Mouse (Mus musculus) T-helper 2 cell (primary cell): ENCODE results near the gene Rbms3.

Experiments
- in situ Hi-C: fragments of 300-600 bp; cut with MboI, MseI; formaldehyde crosslinking; loops from one replicate; pipeline ENCODE4 v1.15.1; 2025; ENCODE audit warnings: high pct_unique_total_duplicates

The Rbms3 gene

DNA sequence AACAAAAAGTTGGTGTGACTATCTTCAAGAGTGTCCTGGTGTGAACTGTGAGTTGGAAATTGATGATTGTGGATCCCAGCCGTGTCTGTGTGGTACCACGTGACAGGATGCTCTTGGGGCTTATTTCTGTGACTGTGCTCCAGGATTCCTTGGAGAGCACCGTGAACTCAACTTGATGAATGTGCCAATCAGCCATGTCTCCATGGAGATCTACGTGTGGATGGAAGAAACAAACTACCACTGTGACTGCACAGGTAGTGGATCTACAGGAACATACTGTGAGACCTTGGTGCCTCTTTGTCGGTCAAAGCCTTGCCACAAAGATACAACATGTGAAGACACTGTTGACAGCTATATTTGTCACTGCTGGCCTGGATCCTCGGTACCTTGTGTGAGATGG, 570.6 kb downstream of the Rbms3 start:
- in situ Hi-C loops: no loop called here

- in situ Hi-C loops: no loop called here
Measured at GRCm38 (mm10) chr9:117051935-117052334, 577.8 kb downstream of the Rbms3 start.

DNA sequence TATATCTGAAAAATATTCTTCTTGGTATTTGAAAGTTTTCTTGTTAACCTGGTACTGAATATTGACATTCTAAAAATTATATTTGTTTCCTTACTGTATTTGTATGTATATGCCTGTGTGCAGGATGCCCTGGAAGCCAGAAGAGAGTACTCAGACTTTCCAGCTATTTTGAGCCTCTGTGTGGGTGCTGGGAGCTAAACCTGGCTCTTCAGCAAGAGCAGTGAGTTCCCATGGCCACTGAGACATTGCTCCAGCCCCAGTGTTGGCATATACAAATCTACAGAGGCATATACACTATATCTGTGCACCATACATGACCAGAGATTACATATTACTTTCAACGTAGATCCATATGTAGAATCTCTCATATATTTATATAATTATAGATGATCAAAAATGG, 581.1 kb downstream of the Rbms3 start:
- in situ Hi-C loops: no loop called here

GRCm38 (mm10) chr9:117041993-117042366, 587.7 kb downstream of the Rbms3 start:
- in situ Hi-C loops: no loop called here

- in situ Hi-C loops: no loop called here
Measured at GRCm38 (mm10) chr9:117041291-117041992, 588.3 kb downstream of the Rbms3 start.

DNA sequence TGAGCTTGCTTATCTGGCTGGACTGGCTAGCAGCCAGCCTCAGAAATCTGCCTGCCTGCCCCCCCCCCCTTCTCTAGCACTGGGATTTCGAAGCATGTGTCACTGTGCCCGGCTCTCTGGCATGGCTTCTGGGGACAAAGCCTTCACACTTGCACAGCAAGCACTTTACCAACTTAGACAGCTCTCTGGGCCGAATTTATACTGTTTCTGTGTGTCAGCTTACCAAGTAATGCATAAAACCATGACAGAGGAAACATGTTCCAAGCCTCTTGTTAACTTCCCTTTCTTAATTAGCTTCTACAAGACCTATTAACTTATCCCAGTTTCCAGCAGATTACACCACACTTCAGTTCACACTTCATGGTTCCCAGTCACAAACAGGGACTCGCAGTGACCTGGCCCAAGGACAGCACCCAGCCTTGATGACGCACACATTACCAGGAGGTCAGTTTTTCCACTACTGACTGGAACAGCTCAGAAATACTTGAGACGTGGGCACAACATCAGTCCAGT, 589.7 kb downstream of the Rbms3 start:
- in situ Hi-C loops: no loop called here

DNA sequence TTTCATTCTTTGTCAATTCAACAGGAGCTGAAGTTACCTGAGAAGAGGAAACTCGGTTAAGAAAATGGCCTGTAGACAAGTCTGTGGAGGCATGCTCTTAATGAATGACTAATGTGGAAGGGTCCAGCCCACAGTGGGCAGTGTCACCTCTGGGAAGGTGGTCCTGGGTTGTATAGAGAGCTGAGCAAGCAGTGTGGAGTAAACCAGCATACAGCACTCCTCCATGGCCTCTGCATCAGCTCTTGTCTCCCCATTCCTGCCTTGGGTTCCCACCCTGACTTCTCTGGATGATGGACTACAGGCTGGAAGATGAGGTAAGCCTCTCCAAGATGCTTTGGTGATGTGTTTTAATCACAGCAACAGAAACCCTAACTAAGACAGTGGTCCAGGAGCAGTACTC, 597.0 kb downstream of the Rbms3 start:
- in situ Hi-C loops: no loop called here

- in situ Hi-C loops: no loop called here
Measured at GRCm38 (mm10) chr9:117031237-117031636, 598.5 kb downstream of the Rbms3 start.

GRCm38 (mm10) chr9:117030837-117031236, 598.9 kb downstream of the Rbms3 start:
- in situ Hi-C loops: no loop called here

DNA sequence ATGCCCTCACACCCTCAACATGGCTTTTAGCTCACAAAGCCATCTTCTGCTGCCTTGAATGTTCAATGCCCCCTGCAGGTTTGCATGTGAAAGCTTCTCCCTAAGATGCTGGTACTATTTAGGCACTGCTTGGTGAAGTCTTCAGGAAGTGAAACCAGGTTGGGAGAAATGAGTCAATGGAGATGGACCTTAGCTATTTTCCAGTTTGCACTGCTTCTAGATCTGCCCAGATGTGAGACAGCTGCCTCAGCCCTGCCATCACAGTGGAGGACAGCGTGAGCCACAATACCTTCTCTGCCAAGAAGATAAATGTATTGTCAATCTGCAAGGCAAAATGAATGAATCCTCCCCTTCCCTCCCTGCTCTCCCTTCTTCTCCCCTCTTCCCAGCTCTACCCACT, 599.8 kb downstream of the Rbms3 start:
- in situ Hi-C loops: no loop called here

GRCm38 (mm10) chr9:117028586-117028985, 601.1 kb downstream of the Rbms3 start:
- in situ Hi-C loops: no loop called here

DNA sequence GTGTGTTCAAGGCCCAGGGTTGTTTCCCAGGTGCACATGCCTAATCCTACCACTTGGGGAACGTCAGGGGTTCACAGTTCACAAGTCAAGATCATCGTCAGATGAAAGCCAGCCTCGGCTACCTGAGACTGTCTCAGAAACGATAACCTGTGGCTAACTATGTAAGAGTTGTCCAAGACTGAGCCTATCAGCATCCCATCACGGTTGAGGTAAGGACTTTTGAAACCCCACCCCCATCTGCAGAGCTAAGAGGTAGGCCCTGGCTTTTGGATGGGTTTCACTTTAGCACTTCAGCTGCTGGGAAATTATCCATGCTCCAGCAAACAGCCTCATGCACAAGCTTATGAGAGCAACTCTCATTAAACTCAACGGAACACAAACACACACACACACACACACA, 607.6 kb downstream of the Rbms3 start:
- in situ Hi-C loops: no loop called here

- in situ Hi-C loops: no loop called here
Measured at GRCm38 (mm10) chr9:117021506-117021905, 608.2 kb downstream of the Rbms3 start.

- in situ Hi-C loops: no loop called here
Measured at GRCm38 (mm10) chr9:117020216-117020615, 609.5 kb downstream of the Rbms3 start.

DNA sequence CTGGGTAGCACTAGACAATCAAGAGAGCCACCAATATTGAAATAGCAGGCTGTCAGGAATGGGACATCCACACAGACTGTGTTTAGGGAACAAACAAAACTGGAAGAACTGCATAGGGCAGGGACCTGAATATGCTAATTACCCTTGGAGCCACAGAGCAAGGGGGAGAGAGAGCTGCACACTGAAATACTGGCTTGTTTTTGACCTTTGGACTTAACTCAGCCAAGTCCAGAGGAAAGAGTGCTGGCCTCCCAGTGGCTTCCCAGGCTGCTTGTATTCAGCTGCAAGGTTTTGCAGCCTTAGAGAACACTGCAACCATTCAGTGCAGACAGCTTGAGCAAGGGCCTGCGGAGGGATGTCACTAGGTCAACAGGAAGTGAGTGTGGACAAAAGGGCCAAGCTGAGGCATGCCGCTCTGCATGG, 611.0 kb downstream of the Rbms3 start:
- in situ Hi-C loops: no loop called here

DNA sequence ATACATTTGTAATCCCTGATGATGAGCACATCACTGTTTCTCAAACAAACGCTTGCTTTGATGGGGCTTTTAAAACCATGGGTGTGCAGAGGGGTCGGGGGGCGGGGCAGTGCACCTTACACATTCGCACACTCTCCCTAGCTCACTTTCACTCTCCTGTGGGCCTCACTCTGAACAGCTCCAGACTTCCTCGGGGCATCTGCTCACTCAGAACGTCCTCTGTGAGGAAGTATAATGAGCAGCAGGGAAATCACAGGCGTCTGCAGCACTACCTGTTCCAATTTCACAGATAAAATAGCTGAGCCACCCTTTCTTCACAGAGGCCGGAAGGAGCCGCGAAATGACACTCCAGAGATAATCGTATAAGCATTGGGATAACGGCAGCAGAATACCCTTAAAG, 611.4 kb downstream of the Rbms3 start:
- in situ Hi-C loops: no loop called here

GRCm38 (mm10) chr9:117016605-117017319, 613.0 kb downstream of the Rbms3 start:
- in situ Hi-C loops: no loop called here

DNA sequence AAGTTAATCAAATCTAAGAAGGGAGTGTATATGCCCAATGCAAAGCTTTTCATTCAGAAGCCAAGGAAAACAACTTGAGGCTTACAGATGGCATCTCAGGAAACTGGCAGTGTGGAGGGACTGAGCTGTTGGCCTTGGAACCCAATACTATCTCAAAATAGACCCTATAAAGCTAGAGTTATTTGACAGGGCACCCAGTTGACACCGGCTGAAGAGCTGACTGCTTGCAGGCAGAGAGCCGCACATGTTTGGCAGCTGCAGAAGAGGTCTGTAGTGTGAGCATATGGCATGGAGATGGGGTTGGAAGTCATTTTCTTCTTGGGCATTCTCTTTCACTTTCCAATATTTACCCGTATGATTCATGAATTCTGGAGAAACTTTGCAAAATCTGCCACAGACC, 616.3 kb downstream of the Rbms3 start:
- in situ Hi-C loops: no loop called here

GRCm38 (mm10) chr9:117010801-117011200, 618.9 kb downstream of the Rbms3 start:
- in situ Hi-C loops: no loop called here

- in situ Hi-C loops: no loop called here
Measured at GRCm38 (mm10) chr9:117008194-117008593, 621.5 kb downstream of the Rbms3 start.

DNA sequence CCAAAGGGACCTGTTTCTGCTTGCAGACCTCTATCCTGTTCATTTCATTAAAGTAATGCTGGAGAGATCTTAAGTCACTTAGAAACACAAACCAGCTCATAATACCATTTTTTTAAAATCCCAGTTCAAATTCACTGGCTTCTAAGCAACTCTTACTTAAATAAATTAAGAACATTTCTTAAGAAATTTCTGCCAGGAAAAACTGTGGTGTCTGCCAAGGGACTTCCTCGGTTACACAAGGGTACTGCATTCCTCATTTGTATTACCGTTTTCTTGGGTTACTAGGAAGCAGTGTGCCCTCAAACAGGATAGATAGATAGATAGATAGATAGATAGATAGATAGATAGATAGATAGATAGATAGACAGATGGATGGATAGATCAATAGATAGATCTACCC, 627.6 kb downstream of the Rbms3 start:
- in situ Hi-C loops: no loop called here

DNA sequence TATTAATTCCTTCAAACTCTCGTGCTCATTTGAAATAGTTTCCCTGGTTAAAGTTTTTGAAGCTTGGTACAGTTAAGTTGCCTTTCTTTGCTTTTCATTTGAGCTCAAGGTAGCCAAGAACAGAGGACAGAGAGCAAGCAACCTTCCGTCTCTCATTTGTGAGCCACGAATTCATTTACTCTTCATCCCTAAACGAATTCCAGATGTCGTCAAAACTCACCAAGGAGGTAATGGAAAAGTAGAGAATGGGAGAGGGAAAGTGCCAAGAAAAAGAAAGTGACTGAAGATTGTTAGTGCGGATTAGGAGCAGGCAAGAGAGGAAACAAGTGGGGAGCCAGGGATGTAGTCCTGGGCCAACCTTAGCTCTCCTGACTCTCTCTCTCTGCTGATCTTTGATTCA, 630.5 kb downstream of the Rbms3 start:
- in situ Hi-C loops: no loop called here

DNA sequence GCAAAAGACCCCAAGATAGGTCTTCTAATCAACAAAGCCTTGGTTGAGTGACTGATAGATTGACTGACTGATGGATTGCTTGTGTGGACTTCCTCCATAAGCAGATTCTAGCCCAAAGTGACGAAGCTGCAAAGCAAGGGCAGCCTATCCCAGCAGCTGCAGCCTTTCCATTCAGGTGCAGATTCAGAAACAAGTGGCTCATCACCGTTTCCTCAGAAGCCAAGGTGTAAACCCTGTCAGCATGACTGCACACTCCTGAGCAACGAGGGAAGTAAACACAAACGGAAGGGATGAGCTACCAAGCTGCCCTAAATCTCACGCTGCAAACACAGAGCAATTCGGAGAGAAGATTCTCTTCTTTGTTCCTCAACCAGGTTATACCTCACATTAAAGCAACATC, 639.4 kb downstream of the Rbms3 start:
- in situ Hi-C loops: no loop called here
